Mouse (Mus musculus) heart, embryonic 11.5 days (tissue): ENCODE data around the gene Gm11032. TPM values are rescaled to one million over a fixed set of nuclear protein-coding genes. Genes with fewer than 3 reads are reported as not detected.
"Not testable (repeated sequence)": the region's sequence is repeated elsewhere in the genome, so short reads cannot be mapped to it uniquely, and the experiment has no call there.

Experiments used
- ATAC-seq: fragments of 200-750 bp; cut with Nextera tagmentation; replicated peaks from 2 replicates; pipeline ENCODE4 v1.8.0; 2017; ENCODE audit warnings: moderate library complexity; ENCODE audit not compliant: insufficient number of reproducible peaks, low FRiP score, low TSS enrichment
- H3K27ac ChIP-seq: fragments of 300-500 bp; sonication (generic); 2 replicates; pipeline ENCODE4 v1.5.1; 2014; ENCODE audit warnings: mild to moderate bottlenecking, low read depth, low read length
- H3K27me3 ChIP-seq: fragments of 300-500 bp; sonication (generic); 2 replicates; pipeline ENCODE4 v1.6.1; 2014; ENCODE audit warnings: mild to moderate bottlenecking, low read length, mixed read lengths; ENCODE audit not compliant: control insufficient read depth, insufficient read depth
- H3K36me3 ChIP-seq: fragments of 300-500 bp; sonication (generic); 2 replicates; pipeline ENCODE4 v1.6.1; 2014; ENCODE audit warnings: mild to moderate bottlenecking, low read length, moderate library complexity, mixed read lengths; ENCODE audit not compliant: control insufficient read depth, insufficient read depth
- H3K4me1 ChIP-seq: fragments of 300-500 bp; sonication (generic); 2 replicates; pipeline ENCODE4 v1.6.1; 2014; ENCODE audit warnings: low read length; ENCODE audit not compliant: control insufficient read depth, insufficient read depth
- H3K4me2 ChIP-seq: fragments of 300-500 bp; sonication (generic); 2 replicates; pipeline ENCODE4 v1.6.1; 2014; ENCODE audit warnings: mild to moderate bottlenecking, moderate library complexity
- H3K4me3 ChIP-seq: fragments of 300-500 bp; sonication (generic); 2 replicates; pipeline ENCODE4 v1.5.1; 2014; ENCODE audit warnings: low read depth, low read length
- H3K9ac ChIP-seq: fragments of 300-500 bp; sonication (generic); 2 replicates; pipeline ENCODE4 v1.6.1; 2014; ENCODE audit warnings: mild to moderate bottlenecking, low read depth, low read length, moderate library complexity
- H3K9me3 ChIP-seq: fragments of 300-500 bp; sonication (generic); replicated peaks from 2 replicates; pipeline ENCODE4 v1.6.1; 2016; ENCODE audit warnings: low read length; ENCODE audit not compliant: control insufficient read depth
- WGBS: fragments of 180-500 bp; shearing (Covaris S2); extraction: QIAGEN DNeasy Blood & Tissue Kit; methylation state at CpG from one replicate; pipeline ENCODE4 v1.1.7; 2014; ENCODE audit not compliant: insufficient replicate concordance; 5-methylcytosine and 5-hydroxymethylcytosine counted together
- polyA plus RNA-seq: library from polyadenylated mRNA; unstranded; fragments of >200 nt; fragmentation: Nextera tagmentation; extraction: Ambion mirVana; gene quantifications from 2 replicates; pipeline ENCODE4 v1.2.1, GENCODE M21; 2014

Gm11032 gene
- polyA plus RNA-seq, 1 experiment from 2014 or later, result not detected

GRCm38 (mm10) chr11:4634395-4634794 lies 14.5 kb downstream of the Gm11032 start:
- Histone ChIP-seq H3K36me3 (no peaks in the 10 kb centered on the region), H3K4me2 (no peak overlapping the region), H3K9me3 (no peaks in the 10 kb centered on the region), H3K27ac (no peak overlapping the region), H3K4me3 (no peak overlapping the region), H3K27me3 (no peaks in the 10 kb centered on the region), H3K4me1 (peaks cover 19% of the 10 kb centered on the region), H3K9ac (no peak overlapping the region)
- ATAC-seq, result no peak
- WGBS, result 63% methylated on average over 5 of the region's 5 CpGs

- H3K9ac ChIP-seq, result no peak overlapping the region
- peak overlapping the region; percentile 47; the same call in 1 of the 2 replicates for H3K27ac ChIP-seq
- peak overlapping the region; percentile 77 for H3K4me2 ChIP-seq
- no peaks in the 10 kb centered on the region for H3K36me3 ChIP-seq
- H3K4me3 ChIP-seq, result peak overlapping the region; percentile 86
- no peaks in the 10 kb centered on the region for H3K27me3 ChIP-seq
- 54% methylated on average over 5 of the region's 5 CpGs for WGBS
- no peaks in the 10 kb centered on the region for H3K9me3 ChIP-seq
- ATAC-seq, result no peak
- H3K4me1 ChIP-seq, result peaks cover 8% of the 10 kb centered on the region
These were observed 17.0 kb downstream of the Gm11032 start for GRCm38 (mm10) chr11:4636782-4637342.

GRCm38 (mm10) chr11:4637534-4638234 lies 17.8 kb downstream of the Gm11032 start, which contains the start of gene Ascc2:
Ascc2 (plus strand) TSS chr11:4637747.
- Histone ChIP-seq H3K27me3 (no peaks in the 10 kb centered on the region), H3K4me1 (peaks cover 8% of the 10 kb centered on the region), H3K36me3 (no peaks in the 10 kb centered on the region), H3K27ac (peak within 1 kb of the TSS; percentile 74), H3K9me3 (no peaks in the 10 kb centered on the region), H3K9ac (peak within 1 kb of the TSS; percentile 80), H3K4me3 (peak within 1 kb of the TSS; percentile 86), H3K4me2 (peak within 1 kb of the TSS; percentile 77)
- whole genome bisulfite sequencing, result under 1% methylated on average over 35 of the region's 35 CpGs
- ATAC-seq, result peak; percentile 93

- no peaks in the 10 kb centered on the region for H3K36me3 ChIP-seq
- peak overlapping the region; percentile 74; the same call in 1 of the 2 replicates for H3K27ac ChIP-seq
- H3K4me2 ChIP-seq, result peak overlapping the region; percentile 77
- peak overlapping the region; percentile 86 for H3K4me3 ChIP-seq
- H3K9me3 ChIP-seq, result no peaks in the 10 kb centered on the region
- H3K9ac ChIP-seq, result peak overlapping the region; percentile 80
- H3K27me3 ChIP-seq, result no peaks in the 10 kb centered on the region
- 24% methylated on average over 7 of the region's 7 CpGs for WGBS
- H3K4me1 ChIP-seq, result peaks cover 8% of the 10 kb centered on the region
- ATAC-seq, result no peak
These were observed 18.4 kb downstream of the Gm11032 start for GRCm38 (mm10) chr11:4638261-4638660.

DNA sequence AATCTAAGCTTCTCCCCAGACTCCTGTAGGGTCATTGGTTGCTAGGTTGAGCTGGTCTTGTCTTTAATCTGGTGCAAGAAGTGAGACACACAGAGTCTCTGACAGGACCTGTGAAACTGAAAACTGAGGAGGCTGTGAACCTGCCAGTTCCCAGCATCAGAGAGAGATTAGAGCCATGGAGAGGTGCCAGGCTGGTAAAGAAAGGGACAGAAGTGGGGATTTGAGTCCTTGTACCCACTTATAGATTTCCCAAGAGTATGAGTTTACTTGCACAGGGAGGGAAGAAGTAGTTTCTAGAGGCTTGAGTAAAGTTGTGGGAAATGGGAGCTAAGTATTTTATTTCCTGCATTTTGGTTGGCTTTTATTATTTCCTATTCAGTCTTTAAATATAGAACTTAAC lies 21.3 kb downstream of the Gm11032 start:
- ATAC-seq, result no peak
- no peak overlapping the region for H3K4me3 ChIP-seq

GRCm38 (mm10) chr11:4643722-4644121 lies 23.9 kb downstream of the Gm11032 start:
- Histone ChIP-seq H3K4me3 (no peak overlapping the region), H3K27ac (no peak overlapping the region), H3K4me2 (no peak overlapping the region), H3K9ac (no peak overlapping the region), H3K27me3 (no peaks in the 10 kb centered on the region), H3K36me3 (peaks cover 12% of the 10 kb centered on the region), H3K9me3 (no peaks in the 10 kb centered on the region), H3K4me1 (peaks cover under 1% of the 10 kb centered on the region; the same call in 1 of the 2 replicates)
- ATAC-seq, result no peak
- 63% methylated on average over 5 of the region's 5 CpGs for WGBS

More for the DNA sequence above, 21.3 kb downstream of the Gm11032 start:
- Histone ChIP-seq H3K4me1 (peaks cover 8% of the 10 kb centered on the region), H3K27me3 (no peaks in the 10 kb centered on the region), H3K9me3 (no peaks in the 10 kb centered on the region), H3K27ac (no peak overlapping the region), H3K4me2 (no peak overlapping the region), H3K9ac (no peak overlapping the region), H3K36me3 (0 out of 2 replicates have a peak, but pooled peaks cover 3% of the 10 kb centered on the region)

GRCm38 (mm10) chr11:4645180-4645579 lies 25.3 kb downstream of the Gm11032 start:
- ATAC-seq, H3K4me1 ChIP-seq, H3K27me3 ChIP-seq, H3K9ac ChIP-seq, H3K4me3 ChIP-seq, H3K9me3 ChIP-seq, H3K27ac ChIP-seq, H3K4me2 ChIP-seq: not testable (repeated sequence)
- WGBS, result 88% methylated on average over 4 of the region's 6 CpGs
- peaks cover 19% of the 10 kb centered on the region for H3K36me3 ChIP-seq

GRCm38 (mm10) chr11:4646409-4646808 lies 26.5 kb downstream of the Gm11032 start:
- Histone ChIP-seq H3K36me3 (peaks cover 19% of the 10 kb centered on the region), H3K27ac (no peak overlapping the region), H3K4me2 (no peak overlapping the region), H3K4me3 (no peak overlapping the region), H3K27me3 (no peaks in the 10 kb centered on the region), H3K9me3 (no peaks in the 10 kb centered on the region), H3K9ac (no peak overlapping the region), H3K4me1 (no peaks in the 10 kb centered on the region)
- no peak for ATAC-seq
- WGBS, result 86% methylated on average over 9 of the region's 9 CpGs
